Mouse (Mus musculus): ENCODE measurements around the gene Map3k4. TPM values are rescaled to one million over a fixed set of nuclear protein-coding genes. Genes with fewer than 3 reads are reported as not detected.
"Not testable (repeated sequence)": the region's sequence is repeated elsewhere in the genome, so short reads cannot be mapped to it uniquely, and the experiment has no call there.

Gene Map3k4
- polyA plus RNA-seq, 1 experiment from 2014 or later = 44.3 TPM

DNA sequence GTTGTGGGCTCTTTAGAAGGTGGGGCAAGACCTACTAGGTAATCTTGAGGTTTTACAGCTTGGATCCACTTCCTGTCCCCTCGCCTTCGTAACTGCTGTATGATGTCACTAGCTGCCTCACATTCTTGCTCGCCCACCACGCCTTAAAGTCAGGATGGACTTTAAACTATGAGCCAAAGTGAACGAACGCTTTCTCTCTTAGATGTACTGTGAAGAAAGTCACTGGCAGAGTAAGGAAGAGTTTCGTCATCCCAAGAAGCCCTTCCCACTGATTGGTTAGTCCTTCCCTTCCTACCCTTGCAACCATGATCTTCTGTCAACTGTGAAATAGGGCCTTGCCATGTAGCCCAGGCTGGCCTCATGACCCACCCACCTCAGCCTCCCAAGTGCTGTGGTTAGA, 87.5 kb downstream of the Map3k4 start:
- Histone ChIP-seq H3K27ac (no peak overlapping the region), H3K36me3 (peaks cover 66% of the 10 kb centered on the region), H3K4me1 (no peaks in the 10 kb centered on the region), H3K9me3 (no peaks in the 10 kb centered on the region), H3K4me3 (no peak overlapping the region), H3K27me3 (no peaks in the 10 kb centered on the region), H3K4me2 (no peak overlapping the region), H3K9ac (no peak overlapping the region)
- 81% methylated on average over 7 of the region's 7 CpGs for WGBS
- ATAC-seq (ENCODE audit: borderline replicate concordance, extremely low read depth, low FRiP score, low TSS enrichment) = no peak

DNA sequence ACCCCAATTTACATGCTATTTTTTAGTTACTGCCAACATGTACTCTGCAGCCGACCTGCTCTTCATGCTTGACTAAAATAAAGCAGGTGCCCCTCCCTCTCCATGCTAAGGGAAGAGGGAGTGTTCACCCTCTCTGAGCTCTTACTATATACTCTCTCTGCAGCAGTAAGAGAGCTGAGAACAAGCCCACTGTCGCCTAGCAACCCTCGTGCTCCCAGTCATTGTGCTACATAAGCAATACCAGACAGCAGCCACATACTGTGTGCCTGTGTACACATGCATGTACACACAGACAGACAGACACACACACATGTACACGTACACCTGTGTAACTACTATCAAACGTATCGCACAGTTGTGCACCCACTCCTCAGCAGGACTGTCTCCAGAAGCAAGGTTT, 88.4 kb downstream of the Map3k4 start:
- no peaks in the 10 kb centered on the region for H3K27me3 ChIP-seq
- no peak overlapping the region for H3K9ac ChIP-seq
- WGBS = 83% methylated on average over 6 of the region's 6 CpGs
- H3K4me2 ChIP-seq = no peak overlapping the region
- H3K27ac ChIP-seq = no peak overlapping the region
- H3K9me3 ChIP-seq = no peaks in the 10 kb centered on the region
- peaks cover 57% of the 10 kb centered on the region for H3K36me3 ChIP-seq
- no peak overlapping the region for H3K4me3 ChIP-seq
- no peak for ATAC-seq (ENCODE audit: borderline replicate concordance, extremely low read depth, low FRiP score, low TSS enrichment)
- H3K4me1 ChIP-seq = no peaks in the 10 kb centered on the region

DNA sequence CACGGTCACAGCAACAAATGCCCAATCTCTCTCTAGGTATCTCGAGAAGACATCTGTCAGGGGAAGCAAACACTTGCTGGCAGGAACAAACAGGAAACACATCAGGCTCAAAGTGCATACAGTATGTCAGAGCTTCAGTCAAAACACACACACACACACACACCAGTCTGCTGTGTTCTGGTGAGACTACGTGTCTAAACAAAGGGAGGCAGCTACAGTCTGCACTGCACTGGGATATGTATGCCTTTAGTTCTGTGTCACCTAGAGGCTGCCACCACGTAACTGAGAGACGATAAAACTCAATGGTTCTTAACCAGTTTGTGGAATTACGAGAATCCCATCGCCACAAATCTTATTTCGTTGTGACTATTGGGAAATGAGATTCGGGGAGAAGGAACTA, 88.8 kb downstream of the Map3k4 start:
- no peaks in the 10 kb centered on the region for H3K4me1 ChIP-seq
- 84% methylated on average over 9 of the region's 9 CpGs for WGBS
- no peak overlapping the region for H3K27ac ChIP-seq
- no peak for ATAC-seq (ENCODE audit: borderline replicate concordance, extremely low read depth, low FRiP score, low TSS enrichment)
- no peaks in the 10 kb centered on the region for H3K9me3 ChIP-seq
- no peak overlapping the region for H3K4me3 ChIP-seq
- H3K9ac ChIP-seq = no peak overlapping the region
- peaks cover 53% of the 10 kb centered on the region for H3K36me3 ChIP-seq
- no peaks in the 10 kb centered on the region for H3K27me3 ChIP-seq
- no peak overlapping the region for H3K4me2 ChIP-seq

DNA sequence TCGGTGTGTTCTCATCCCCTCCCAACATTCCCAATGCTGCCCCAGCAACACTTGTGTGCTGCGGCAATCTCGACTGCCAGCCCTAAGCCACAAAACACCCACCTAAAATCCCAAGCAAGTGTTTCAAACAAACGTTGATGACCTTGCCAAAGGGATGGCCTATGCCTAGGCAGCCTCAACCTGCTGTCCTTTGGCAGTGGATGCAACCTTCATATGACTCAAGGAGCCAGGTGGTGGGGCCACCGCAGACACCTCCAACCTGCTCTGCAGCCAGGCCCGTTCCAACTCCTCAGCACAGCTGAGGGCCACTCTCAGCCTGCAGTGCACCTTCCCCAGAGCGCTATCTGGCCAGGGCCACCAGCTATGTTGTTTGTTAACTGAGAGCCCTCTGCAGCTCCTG, 90.1 kb downstream of the Map3k4 start:
- Histone ChIP-seq H3K4me1 (no peaks in the 10 kb centered on the region), H3K9me3 (no peaks in the 10 kb centered on the region), H3K27me3 (no peaks in the 10 kb centered on the region), H3K9ac (no peak overlapping the region), H3K4me3 (no peak overlapping the region), H3K27ac (no peak overlapping the region), H3K36me3 (peaks cover 48% of the 10 kb centered on the region), H3K4me2 (no peak overlapping the region)
- ATAC-seq (ENCODE audit: borderline replicate concordance, extremely low read depth, low FRiP score, low TSS enrichment) = no peak
- WGBS = 91% methylated on average over 7 of the region's 7 CpGs

DNA sequence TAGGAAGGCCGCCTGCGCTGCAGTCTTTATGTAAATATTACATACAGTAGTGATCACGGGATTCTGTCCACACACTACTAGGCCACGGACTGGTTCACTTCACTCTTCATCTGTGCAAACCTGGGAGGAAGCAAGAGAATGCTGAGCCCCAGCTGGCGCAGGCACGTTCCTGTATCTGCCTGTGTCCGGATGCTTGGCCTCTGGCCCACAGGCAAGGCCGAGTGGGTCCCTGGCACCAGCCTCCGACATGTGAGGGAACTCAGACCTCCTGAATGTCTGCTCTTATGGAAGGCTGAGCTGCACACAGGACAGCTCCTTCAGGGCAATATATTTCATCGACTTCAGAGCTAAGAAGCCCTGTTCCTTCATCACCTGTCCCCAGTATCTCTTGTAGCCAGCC, 90.6 kb downstream of the Map3k4 start:
- no peak overlapping the region for H3K4me2 ChIP-seq

DNA sequence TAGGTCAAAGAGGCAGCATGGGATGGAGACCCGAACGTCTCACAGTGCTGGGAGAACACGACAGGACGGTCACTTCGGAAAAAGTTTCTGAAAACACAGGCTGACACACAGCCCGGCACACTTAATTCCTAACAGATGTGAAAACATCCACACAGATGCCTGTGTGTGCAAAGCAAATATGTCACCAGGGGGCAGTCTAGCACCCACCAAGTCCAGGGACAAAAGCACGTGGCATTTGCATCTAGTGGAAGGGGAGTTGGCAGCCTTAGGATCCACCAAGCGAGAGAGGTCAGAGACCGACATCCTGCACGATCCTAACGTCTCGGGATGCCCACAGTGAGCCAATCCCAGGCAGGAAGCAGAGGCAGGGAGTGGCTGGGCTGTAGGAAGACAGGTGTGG, 92.0 kb downstream of the Map3k4 start:
- no peaks in the 10 kb centered on the region for H3K27me3 ChIP-seq
- ATAC-seq (ENCODE audit: borderline replicate concordance, extremely low read depth, low FRiP score, low TSS enrichment) = no peak
- H3K4me2 ChIP-seq = no peak overlapping the region
- H3K36me3 ChIP-seq = peaks cover 35% of the 10 kb centered on the region
- H3K9ac ChIP-seq = no peak overlapping the region
- no peaks in the 10 kb centered on the region for H3K9me3 ChIP-seq
- H3K4me3 ChIP-seq = no peak overlapping the region
- H3K27ac ChIP-seq = no peak overlapping the region
- 36% methylated on average over 12 of the region's 12 CpGs for WGBS
- H3K4me1 ChIP-seq = no peaks in the 10 kb centered on the region

More for the DNA sequence above, 90.6 kb downstream of the Map3k4 start:
- Histone ChIP-seq H3K9me3 (no peaks in the 10 kb centered on the region), H3K36me3 (peaks cover 48% of the 10 kb centered on the region), H3K27ac (no peak overlapping the region), H3K9ac (no peak overlapping the region), H3K4me3 (no peak overlapping the region), H3K27me3 (no peaks in the 10 kb centered on the region), H3K4me1 (no peaks in the 10 kb centered on the region)
- ATAC-seq (ENCODE audit: borderline replicate concordance, extremely low read depth, low FRiP score, low TSS enrichment) = no peak
- WGBS = 73% methylated on average over 10 of the region's 10 CpGs

DNA sequence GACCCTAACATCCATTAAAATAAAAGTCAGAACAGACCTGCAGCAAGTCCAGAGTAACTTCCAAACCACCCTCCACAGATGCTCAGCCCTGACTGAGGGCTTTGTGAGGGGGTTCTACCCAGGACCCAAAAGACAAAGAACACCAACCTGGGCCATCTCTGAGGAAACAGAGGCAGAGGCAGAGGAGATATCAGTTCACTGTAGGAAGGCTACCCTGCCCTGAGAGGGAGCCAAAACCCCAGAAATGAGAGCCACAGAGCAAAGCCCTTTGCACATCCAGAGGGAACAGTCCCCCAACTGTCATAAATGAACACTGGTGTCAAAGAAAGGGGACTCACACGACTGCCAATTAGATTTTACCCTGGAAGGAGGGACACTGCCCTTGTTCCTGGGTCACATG, 93.4 kb downstream of the Map3k4 start:
- Histone ChIP-seq H3K9ac (no peak overlapping the region), H3K27me3 (no peaks in the 10 kb centered on the region), H3K9me3 (no peaks in the 10 kb centered on the region), H3K36me3 (peaks cover 25% of the 10 kb centered on the region), H3K4me3 (no peak overlapping the region), H3K4me2 (no peak overlapping the region), H3K27ac (no peak overlapping the region), H3K4me1 (no peaks in the 10 kb centered on the region)
- ATAC-seq (ENCODE audit: borderline replicate concordance, extremely low read depth, low FRiP score, low TSS enrichment) = no peak
- WGBS = 60% methylated on average over 1 of the region's 1 CpGs

DNA sequence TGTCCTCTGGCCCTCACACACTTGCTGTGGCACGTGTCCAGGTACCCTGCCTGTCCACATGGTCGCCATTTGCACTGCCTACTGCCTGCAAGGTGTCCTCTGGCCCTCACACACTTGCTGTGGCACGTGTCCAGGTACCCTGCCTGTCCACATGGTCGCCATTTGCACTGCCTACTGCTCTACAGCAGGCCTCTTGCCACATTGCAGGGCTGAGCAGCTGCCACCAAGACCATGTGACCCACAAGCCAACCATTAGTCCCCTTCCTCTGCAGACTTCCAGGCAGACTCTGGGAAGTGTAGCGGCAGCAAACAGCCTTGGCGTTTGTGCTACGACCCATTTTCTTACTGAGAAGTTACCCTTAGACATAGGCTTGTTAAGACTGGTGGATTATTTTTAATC, 94.0 kb downstream of the Map3k4 start:
- not testable (repeated sequence) for H3K9ac ChIP-seq; H3K27me3 ChIP-seq; ATAC-seq (ENCODE audit: borderline replicate concordance, extremely low read depth, low FRiP score, low TSS enrichment); H3K9me3 ChIP-seq; H3K4me2 ChIP-seq; H3K4me1 ChIP-seq; H3K4me3 ChIP-seq; H3K27ac ChIP-seq
- H3K36me3 ChIP-seq = peaks cover 26% of the 10 kb centered on the region
- WGBS = 85% methylated on average over 7 of the region's 7 CpGs

DNA sequence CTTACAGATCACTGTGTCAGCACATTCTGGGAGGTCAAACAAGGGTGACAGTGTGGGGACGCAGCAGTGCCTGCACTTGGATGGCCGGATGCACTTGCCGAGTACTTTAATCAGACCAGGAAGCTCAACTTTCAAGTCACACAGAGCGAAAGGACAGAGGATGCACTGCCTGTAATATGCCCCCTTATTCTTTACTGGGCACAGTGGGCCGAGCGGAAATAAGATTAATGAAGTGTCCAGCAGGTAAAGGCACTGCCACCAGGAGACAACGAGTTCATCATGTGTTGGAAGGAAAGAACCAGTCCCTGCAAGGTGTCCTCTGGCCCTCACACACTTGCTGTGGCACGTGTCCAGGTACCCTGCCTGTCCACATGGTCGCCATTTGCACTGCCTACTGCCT, 94.5 kb downstream of the Map3k4 start:
- Histone ChIP-seq H3K27ac (no peak overlapping the region), H3K36me3 (peaks cover 28% of the 10 kb centered on the region), H3K9me3 (no peaks in the 10 kb centered on the region), H3K4me3 (no peak overlapping the region), H3K4me1 (no peaks in the 10 kb centered on the region), H3K27me3 (no peaks in the 10 kb centered on the region), H3K9ac (no peak overlapping the region), H3K4me2 (no peak overlapping the region)
- WGBS = 72% methylated on average over 9 of the region's 9 CpGs
- ATAC-seq (ENCODE audit: borderline replicate concordance, extremely low read depth, low FRiP score, low TSS enrichment) = no peak

DNA sequence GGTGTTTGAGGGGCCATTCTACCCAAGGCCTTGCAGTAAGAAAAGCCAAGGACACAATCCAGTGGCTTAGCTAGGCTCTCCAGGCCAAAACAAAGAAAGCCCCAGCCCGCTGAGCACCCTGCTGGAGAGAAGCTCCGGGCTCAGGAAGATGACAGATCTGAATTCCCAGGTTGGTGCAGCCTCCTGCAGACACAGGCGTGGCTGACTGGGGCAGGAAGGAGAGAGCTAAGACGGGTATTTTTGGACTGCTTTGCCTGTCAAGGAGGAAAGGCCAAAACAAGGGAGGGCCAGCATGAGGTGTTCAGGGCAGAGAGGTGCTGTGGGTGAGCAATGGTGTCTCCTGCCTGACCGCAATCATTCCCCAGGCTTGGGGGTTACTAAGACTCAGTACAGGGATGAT, 94.9 kb downstream of the Map3k4 start:
- no peaks in the 10 kb centered on the region for H3K27me3 ChIP-seq
- H3K4me3 ChIP-seq = no peak overlapping the region
- H3K4me1 ChIP-seq = no peaks in the 10 kb centered on the region
- no peak overlapping the region for H3K27ac ChIP-seq
- H3K9me3 ChIP-seq = no peaks in the 10 kb centered on the region
- H3K36me3 ChIP-seq = peaks cover 30% of the 10 kb centered on the region
- WGBS = 65% methylated on average over 5 of the region's 5 CpGs
- ATAC-seq (ENCODE audit: borderline replicate concordance, extremely low read depth, low FRiP score, low TSS enrichment) = no peak
- H3K9ac ChIP-seq = no peak overlapping the region
- no peak overlapping the region for H3K4me2 ChIP-seq

DNA sequence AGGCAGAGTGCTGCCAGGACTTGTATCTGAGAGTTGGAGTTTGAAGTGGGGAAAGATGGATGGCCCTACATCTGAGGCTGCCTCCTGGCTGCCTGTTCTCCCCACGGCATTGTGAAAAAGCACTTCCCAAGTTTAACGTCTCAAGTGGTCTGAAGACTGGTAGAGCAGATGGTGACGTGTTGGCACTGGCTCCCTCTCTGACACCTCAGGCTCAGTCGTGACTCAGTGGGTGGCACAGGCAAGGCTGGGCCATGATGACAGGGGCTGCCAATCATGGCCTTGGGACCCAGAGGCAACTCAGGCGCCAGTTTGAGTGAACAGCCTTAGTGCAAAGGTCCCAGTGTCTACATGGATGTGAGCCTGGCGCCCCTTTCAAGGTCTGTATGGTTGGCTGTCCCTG, 96.7 kb downstream of the Map3k4 start:
- WGBS = 48% methylated on average over 6 of the region's 6 CpGs
- Histone ChIP-seq H3K9ac (no peak overlapping the region), H3K27me3 (no peaks in the 10 kb centered on the region), H3K36me3 (peaks cover 35% of the 10 kb centered on the region), H3K9me3 (no peaks in the 10 kb centered on the region), H3K4me2 (no peak overlapping the region), H3K4me3 (no peak overlapping the region), H3K4me1 (no peaks in the 10 kb centered on the region), H3K27ac (no peak overlapping the region)
- no peak for ATAC-seq (ENCODE audit: borderline replicate concordance, extremely low read depth, low FRiP score, low TSS enrichment)

DNA sequence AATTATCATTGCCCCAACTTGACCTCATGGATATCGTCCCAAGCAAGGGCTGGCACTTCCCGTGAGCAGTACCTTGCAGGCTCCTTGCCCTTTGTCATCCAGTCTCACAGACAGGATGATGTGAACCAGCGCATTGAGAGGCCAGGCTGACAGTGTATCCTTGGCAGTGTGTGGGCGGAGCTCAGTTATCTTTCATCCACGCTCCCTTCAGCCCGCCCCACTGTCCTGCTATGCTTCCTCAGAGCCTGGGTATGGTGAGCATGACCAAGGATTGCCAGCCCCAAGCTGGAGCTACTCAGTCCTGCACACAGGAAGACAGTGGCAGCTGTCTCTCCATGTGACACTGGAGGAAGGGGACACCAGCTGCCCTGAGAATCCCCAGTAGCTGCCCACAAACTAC, 102.4 kb downstream of the Map3k4 start:
- H3K4me2 ChIP-seq = no peak overlapping the region
- no peak for ATAC-seq (ENCODE audit: borderline replicate concordance, extremely low read depth, low FRiP score, low TSS enrichment)
- H3K36me3 ChIP-seq = peaks cover 53% of the 10 kb centered on the region
- no peak overlapping the region for H3K4me3 ChIP-seq
- 57% methylated on average over 6 of the region's 6 CpGs for WGBS
- H3K9me3 ChIP-seq = no peaks in the 10 kb centered on the region
- H3K27me3 ChIP-seq = no peaks in the 10 kb centered on the region
- no peak overlapping the region for H3K27ac ChIP-seq
- H3K4me1 ChIP-seq = no peaks in the 10 kb centered on the region
- no peak overlapping the region for H3K9ac ChIP-seq

DNA sequence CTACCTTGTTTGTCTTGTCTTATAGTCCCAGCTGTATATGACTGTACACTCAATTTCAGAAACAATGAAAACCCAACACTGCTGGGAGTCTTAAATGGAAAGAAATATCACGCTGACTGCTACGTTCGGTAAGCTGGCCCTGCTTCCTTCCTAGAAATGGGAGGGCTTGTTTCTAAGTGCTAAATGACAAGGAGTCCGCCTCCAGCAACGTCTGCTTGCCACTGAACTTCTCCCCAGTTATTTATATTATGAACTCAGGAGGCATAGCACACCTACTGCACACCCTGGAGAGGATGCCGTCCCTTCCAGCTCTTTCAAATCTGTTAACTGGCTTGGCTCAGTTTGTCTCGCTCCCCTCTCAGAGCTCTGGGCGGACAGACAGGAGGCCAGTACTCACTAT, 105.2 kb downstream of the Map3k4 start:
- WGBS = 78% methylated on average over 8 of the region's 8 CpGs
- no peaks in the 10 kb centered on the region for H3K4me1 ChIP-seq
- no peak overlapping the region for H3K4me3 ChIP-seq
- ATAC-seq (ENCODE audit: borderline replicate concordance, extremely low read depth, low FRiP score, low TSS enrichment) = no peak
- peaks cover 37% of the 10 kb centered on the region; the same call in 1 of the 2 replicates for H3K36me3 ChIP-seq
- no peaks in the 10 kb centered on the region for H3K9me3 ChIP-seq
- no peak overlapping the region for H3K27ac ChIP-seq
- no peaks in the 10 kb centered on the region for H3K27me3 ChIP-seq
- no peak overlapping the region for H3K9ac ChIP-seq
- no peak overlapping the region for H3K4me2 ChIP-seq
